Mouse (Mus musculus) cerebellum, postnatal 10 days (tissue): Measurements from ENCODE around the gene Cdk12.

Experiments
- DNase-seq, 2 experiments: peaks; one replicate each; pipeline ENCODE4 v3.0.0; 2021; ENCODE audit warnings: mixed read lengths in 2 of 2

Gene Cdk12

GRCm38 (mm10) chr11:98260706-98261479, 58.0 kb downstream of the Cdk12 start:
- DNase-seq: no peak

- DNase-seq: peak; percentile 94 to 98
Measured at GRCm38 (mm10) chr11:98265039-98265438, 62.2 kb downstream of the Cdk12 start.

DNA sequence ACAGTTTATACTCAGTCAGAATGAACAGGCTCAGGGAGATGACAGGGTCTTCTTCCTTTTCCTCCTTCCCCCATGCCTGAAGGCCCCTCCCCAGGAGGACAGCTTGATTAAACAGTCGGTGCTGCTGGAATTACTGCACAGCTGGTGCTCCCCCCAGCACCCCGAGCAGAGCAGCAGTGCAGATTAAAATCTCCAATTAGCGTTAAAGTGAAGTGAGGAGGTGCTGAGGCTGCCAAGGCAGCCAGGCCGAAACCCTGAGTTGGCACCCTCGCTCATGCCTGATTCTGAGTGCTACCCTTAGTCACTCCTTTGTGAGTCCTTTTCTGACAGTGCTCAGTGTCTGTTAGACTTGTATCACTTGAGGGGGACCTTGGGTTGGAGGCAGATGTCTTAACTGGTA, 63.0 kb downstream of the Cdk12 start:
- DNase-seq: peak; percentile 44 to 59

DNA sequence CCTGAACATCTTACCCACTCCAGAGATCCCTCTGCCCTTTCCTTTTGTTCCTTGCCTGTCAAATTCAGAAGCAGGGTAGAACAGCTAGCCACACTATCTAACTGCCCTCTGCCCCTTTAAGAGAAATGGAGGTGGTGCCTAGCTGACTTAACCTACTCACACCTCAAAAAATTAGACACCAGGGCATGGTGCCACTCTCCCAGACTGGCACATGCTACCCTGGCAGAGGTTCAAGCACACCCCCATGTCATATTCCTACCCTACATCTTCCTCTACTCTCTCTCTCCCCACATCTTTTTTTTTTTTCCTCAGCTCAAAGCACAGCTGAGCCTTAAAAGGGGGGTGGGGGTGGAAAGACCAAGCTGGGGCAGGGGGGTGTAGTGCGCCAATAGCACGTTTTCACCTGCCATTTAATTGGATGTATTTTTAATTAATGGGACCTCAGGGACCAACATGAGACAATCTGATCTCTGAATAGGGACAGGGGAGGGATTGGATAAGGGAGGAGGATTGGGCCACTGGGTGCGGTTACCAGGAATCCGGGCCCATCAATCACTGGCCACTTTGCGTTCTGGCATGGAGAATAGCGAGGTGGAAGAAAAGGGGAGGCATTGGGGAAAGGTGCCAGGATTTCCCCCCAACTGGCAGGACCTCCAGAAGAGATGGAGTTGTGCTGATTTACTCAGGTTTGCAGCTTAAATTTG, 64.0 kb downstream of the Cdk12 start:
- DNase-seq: peak; percentile 80 to 85

GRCm38 (mm10) chr11:98270066-98270465, 67.2 kb downstream of the Cdk12 start:
- peak in 1 of 2 experiments; percentile 14 for DNase-seq

DNA sequence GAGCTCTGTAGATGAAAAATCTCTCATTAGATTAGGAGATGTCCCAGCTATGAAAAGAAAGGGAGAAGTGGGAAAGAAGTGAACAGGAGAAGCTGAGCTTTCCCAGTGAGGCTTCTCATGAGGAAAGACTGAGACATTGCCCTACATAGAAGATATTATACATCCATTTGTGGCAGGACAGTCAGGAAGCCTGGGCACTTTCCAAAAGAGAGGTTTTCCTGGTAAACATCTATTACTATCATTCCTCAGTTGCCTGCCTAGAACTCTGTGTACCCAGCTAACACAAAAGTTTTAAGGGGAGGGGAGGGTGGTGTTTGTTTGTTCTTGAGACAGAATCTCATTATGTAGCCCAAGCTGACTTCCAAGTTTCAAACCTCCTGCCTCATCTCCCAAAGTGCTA, 67.6 kb downstream of the Cdk12 start:
- DNase-seq: no peak

GRCm38 (mm10) chr11:98283740-98284139, 80.9 kb downstream of the Cdk12 start:
- DNase-seq: peak; percentile 42 to 48

DNA sequence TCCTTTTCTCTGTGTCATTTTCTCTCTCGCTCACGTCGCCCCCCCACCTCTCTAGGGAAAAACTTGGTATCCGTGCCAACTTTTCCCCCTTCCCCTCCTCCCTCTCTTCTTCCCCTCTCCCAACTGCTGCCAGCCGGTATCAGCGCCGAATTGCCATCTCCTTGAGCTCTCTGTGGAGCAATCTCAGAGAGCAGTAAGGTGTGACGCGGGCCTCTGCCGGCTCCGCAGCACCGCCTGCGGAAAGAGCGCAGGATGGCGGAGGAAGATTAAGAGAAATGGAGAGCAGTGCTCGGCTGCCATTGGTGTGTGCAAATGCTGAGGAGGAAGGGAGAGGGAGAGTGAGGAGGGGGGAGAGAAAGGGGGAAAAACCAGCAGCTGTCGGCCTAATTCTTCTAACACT, 81.4 kb downstream of the Cdk12 start:
- peak; percentile 76 to 79 for DNase-seq

- DNase-seq: no peak
Measured at GRCm38 (mm10) chr11:98285368-98285767, 82.5 kb downstream of the Cdk12 start.

- DNase-seq: peak; percentile 59 to 67
Measured at GRCm38 (mm10) chr11:98287531-98287930, 84.7 kb downstream of the Cdk12 start.

GRCm38 (mm10) chr11:98287961-98288360, 85.1 kb downstream of the Cdk12 start:
- peak; percentile 59 to 65 for DNase-seq

DNA sequence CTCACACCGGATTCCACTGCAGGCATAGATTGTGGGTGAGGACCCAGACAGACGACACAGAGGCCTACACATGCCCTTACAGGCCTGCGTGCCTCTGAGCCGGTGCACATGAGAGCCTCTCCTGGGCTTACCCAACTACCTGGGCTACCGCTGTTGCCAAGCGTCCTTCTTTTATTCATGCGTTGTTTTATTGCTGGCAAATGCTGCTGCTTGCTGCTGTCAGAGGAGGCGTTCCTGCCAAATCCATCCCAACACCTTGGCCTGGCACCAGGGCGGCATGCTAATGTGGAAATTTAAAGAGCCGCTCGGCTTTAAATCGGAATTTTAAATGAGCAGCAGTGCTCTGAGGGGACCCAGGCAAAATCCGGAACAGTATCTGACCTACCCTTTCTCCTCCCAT, 87.0 kb downstream of the Cdk12 start:
- DNase-seq: peak; percentile 91 to 92

- DNase-seq: peak; percentile 51 to 56
Measured at GRCm38 (mm10) chr11:98290906-98291305, 88.0 kb downstream of the Cdk12 start.

GRCm38 (mm10) chr11:98293070-98293469, 90.2 kb downstream of the Cdk12 start:
- no peak for DNase-seq

DNA sequence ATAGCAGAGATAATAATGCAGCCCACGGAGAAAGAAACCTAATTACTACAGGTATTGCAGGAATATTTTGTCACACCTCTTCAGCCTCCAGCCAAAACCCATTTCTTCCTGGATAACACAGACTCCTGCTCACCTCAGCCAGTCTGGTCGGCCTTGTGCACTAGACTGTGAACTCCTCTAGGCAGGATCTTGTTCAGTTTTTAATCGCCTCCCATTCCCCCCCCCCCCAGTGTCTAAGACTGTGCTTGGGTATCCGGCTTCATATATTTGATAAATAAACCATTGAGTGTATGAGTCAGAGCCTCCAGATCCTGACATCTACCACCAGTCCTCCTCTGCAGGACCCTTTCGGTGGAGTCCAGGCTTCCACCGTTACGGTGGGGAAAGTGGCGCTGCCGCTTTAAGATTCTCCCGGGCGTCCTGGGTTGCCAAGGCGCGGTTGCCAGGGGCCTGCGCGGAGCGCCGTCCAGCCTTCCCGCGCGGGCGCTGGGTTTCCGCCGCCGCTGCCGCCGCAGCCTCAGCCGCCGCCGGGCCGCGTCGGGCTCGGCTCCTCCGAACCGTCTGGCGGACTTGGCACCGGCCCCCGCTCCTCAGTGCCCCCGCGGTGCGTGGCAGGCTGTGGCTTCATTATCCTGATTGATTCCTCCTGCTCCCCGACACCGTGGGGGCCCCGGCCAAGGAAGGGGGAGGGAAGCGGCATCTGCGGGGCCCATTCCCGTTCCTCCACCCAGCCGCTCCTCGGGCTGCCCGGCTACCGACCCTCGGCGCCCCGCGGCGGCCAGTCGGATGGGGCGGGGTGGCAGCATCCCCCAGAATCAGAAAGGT, 91.5 kb downstream of the Cdk12 start:
- peak; percentile 99 for DNase-seq

DNA sequence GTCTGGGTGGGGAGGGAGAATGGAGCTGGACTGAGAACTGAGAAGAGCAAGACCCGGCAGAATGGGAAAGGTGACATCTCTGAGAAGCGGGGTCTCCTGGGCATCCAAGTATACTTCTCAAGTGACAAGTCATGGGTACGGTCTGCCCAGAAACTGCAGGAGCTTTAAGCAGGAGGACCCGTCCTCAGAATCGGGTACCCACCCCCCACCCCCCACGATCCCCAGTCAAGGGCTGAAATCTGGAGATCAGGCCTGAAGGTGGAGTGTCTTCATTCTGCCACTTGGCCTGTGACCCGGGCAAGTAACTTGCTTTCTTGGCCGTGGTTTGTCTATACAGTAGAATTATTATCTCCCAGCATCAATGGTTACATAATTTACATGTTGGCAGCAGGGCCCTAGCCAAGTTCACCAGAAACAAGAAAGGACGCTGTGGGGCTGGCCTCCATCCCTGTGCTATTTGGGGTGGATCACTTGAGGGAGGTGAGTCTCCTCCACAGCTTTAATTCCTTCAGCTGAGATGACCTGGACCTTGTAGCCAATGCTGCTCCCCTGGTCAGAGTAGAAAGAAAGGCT, 92.2 kb downstream of the Cdk12 start:
- DNase-seq: peak in 1 of 2 experiments; percentile 52

DNA sequence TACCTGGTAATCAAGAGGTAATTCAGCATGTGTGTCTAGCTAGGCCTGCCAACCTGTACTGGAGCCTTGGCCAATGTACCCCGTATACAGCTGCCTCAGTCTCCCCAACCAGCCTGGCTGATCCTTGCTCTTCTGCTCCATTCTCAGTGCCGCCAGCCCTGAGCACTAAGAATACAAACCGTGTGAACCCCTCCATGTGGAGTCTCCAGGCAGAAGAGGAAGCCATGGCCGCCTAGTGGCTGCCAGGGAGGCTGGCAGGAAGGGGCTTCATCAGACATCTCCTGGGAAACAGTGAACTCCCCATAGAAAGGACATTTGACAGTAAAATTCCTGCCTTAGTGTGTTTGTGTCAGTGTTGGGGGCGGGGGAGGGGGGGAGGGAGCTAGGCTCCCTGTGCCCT, 93.4 kb downstream of the Cdk12 start:
- peak; percentile 71 to 77 for DNase-seq

DNA sequence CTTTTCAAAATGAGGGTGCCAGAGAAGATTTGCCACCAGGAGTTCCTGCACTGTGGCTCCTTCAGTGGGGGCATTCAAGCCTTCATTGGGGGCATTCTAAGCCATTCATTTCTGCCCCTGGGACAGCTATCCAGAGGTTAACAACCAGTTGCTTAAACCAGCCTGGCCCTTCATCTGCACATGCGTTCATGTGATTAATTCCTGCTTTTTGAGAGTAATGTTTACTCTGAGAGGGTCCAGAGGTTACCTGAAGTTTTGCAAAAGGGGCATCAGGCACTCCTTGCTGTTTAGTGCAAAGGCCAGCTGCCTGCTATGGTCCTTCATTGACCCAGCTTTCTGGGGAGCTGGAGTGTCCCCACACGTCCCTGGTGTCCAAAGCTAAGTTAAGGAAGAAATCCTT, 94.1 kb downstream of the Cdk12 start:
- DNase-seq: no peak

DNA sequence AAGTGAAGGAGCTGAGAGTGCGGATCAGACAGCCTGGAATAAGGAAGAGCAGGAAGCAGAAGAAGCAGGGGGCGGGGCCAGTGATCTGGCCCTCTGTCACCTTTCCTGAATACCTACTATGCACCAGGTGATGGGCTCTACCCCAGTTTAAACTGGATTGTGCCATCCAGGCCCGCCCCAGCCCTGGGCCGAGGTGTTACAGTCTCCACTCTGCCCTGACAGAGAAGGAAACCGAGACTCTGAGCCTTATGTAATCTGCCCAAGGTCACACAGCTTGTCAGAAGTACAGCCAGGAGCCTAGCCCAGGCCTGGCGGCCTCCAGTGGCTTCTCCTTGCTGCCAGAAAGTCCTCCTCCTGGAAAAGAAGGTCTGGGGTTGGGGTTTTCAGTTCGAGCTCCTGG, 94.9 kb downstream of the Cdk12 start:
- peak in 1 of 2 experiments; percentile 44 for DNase-seq

- peak in 1 of 2 experiments; percentile 48 for DNase-seq
Measured at GRCm38 (mm10) chr11:98298484-98299205, 95.8 kb downstream of the Cdk12 start.

DNA sequence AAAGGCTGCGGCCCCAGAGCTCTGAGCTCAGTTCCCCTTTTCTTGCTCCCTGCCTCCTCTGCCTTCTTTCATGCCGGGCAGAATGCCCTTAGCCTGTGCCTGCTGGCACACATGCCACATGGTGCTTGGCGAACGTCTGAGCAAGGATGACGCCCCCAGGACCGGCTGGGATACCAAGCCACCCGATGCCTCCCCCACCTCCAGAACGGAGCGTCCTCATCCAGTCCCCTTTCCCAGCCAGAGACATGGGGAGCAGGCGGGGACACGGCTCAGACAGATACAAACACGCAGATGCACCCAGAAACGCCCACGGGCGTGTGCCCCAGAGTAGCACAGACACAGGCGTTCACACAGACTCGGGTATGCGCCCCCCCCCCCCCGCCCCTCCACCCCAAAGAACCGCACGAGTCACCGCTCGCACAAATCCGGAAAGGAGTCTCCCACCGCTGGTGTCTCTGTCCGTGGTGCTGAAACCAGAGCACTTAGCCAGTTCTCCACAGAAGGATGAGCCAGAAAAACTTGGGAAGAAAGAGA, 111.0 kb downstream of the Cdk12 start:
- DNase-seq: peak; percentile 83 to 89

GRCm38 (mm10) chr11:98317479-98317878, 114.6 kb downstream of the Cdk12 start:
- DNase-seq: peak; percentile 56
